Mouse (Mus musculus) ovary, adult 18-20 months (tissue): ENCODE results near the gene Dnah7b.
"Not testable (repeated sequence)": the region's sequence is repeated elsewhere in the genome, so short reads cannot be mapped to it uniquely, and the experiment has no call there.

ENCODE experiments used
- DNase-seq: peaks from one replicate; pipeline ENCODE4 v3.0.0; 2022; ENCODE audit warnings: low spot score, mixed read lengths

Gene Dnah7b

DNA sequence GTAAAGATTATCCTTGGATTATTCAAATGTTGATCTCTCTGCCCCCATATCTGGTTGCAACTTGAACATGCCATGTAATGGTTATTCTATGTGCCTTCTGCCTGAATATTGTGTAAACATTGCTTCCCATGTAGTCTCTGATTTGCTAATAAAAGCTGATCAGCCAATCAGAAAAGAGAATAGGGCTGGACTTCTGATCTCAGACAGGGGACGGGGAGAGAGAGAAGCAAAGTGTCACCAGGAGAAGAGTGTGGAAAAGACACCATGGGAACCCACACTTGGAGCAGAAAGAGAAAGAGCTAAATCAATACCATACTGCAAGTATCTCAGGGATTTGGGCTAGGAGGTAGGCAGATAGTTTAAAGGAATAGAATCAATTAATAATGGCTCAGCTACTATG is at the start of gene Dnah7b:
TSS of gene Dnah7b (plus strand) at position 301 of the 400 bp plus-strand sequence.
- DNase-seq, result no peak

DNA sequence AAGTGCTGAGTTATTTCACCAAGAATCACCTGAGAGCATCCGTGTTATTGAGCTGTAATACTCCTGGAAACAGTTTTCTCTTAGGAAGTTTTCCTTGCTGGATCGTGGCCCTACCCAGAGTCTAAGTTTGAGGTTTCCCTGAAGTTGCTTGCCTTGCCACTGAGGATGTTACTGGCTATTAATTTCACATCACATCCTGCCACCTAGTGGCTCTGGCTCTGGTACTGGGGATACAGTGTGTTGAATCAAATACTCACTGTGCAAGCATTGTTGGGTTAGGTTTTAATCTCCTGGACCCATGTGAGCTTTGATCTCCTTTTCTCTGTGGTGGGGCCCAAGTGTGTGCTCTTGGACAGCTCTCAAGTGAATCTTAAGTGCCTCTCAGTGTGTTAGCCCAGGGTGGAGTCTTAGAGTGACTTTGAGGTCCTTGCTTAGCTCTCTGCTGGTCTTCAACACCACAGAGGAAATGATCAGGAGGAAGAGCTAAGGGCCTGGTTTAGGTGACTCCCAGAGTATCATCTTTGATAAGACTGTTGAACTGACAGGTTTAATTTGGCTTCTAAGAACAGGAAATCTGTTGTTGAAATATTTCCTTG is 47.6 kb upstream of the Dnah7b start:
- no peak for DNase-seq

GRCm38 (mm10) chr1:46022262-46022661 is 43.9 kb upstream of the Dnah7b start:
- no peak for DNase-seq

DNA sequence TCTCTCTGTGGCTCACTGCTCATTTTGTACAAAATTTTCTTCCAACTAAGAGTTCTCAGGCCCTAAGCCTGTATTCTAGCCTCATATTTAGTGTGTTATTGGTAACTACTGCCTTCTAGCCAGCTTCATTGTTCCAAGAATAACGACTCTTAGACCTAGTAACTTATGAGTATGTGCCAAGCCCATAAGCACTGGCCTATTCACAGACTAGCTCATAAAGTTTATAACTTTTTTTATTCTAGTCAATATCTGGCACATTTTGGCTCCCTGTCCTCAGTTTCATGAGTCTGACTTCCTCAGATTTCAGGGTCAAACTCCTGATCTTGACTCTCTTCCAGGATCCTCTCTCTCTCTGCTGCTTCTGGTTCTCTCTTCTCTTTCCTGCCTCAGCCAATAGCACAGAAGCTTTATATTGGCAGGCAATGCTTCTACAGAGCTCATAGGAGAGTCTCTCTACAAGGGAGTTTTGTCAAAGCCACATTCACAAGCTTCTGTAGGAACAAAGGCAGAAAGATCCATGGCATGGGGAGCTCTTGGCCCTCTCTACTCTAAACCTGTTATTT is 34.0 kb upstream of the Dnah7b start:
- no peak for DNase-seq

DNA sequence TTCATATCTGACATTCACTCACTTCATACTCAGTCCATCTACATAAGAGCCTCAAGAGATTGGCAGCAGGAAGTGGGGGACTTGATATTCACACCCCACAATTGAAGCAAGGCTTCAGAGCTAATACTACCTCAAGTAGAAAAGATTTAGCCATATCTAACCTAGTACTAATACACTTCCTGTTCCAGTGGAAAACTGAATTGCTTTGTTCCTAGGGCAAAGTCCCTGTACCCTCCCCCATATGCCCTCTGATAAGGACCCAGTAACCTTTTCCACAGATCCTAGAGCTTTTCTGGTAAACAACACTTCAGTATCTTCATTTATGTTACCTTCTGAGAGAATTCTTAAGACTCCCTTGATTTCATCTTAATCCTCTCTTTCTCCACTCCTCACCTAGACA is 17.9 kb upstream of the Dnah7b start:
- no peak for DNase-seq

GRCm38 (mm10) chr1:46066484-46067251 is 553 bp downstream of the Dnah7b start:
- peak; percentile 72 for DNase-seq

DNA sequence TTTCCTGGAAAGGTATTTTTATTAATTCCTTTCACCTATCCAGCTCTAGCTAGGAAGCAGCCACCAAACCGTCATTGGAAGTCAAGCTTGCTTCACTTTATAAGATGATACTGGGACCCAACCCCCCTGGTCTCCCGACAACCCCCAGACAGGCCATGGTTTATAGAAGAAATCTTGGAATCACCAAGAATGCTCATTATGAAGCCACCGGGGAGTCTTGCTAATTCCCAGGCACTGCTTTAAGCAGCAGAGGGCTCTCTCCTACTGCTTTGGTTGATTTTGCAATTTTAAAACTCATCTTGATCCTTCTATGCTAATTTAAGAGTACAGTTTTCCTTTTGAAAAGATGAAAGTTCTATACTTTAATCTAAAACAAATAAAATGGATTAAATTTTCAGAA is 2.7 kb downstream of the Dnah7b start:
- DNase-seq, result not testable (repeated sequence)

GRCm38 (mm10) chr1:46077891-46078290 is 11.8 kb downstream of the Dnah7b start:
- no peak for DNase-seq

DNA sequence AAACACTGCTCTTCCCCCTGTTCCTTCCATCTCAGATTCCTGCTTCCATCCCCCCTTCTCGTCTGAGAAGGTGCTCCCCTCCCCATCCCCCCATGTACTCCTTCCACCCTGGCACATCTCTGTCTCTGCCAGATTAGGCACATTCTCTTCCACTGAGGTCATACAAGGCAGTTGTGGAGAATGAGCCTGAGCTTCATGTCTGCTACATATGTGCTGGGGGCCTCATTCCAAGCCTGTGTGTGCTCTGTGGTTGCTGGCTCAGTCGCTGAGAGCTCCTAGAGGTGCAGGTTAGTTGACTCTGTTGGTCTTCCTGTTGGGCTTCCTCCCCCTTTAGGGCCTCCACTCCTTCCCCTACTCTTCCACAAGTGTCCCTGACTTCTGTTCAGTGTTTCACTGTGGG is 34.4 kb downstream of the Dnah7b start:
- no peak for DNase-seq

DNA sequence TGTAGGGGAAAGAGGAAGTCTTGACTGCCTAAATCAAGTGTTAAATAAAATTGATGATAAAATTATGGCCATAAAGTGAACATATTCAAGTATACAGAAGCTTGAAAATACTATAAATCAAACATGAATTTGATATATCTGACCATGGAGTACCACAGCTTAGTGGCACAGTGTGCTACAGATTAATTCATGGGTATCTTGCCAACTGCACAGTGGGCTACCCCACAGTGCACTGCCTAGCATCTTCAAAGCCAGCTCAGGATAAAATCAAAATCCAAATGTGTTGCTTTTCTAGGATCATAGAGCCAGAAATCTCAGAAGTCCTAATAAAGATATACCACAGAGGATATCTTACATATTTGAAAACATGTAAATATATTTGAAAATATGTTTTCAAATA is 46.5 kb downstream of the Dnah7b start:
- not testable (repeated sequence) for DNase-seq

DNA sequence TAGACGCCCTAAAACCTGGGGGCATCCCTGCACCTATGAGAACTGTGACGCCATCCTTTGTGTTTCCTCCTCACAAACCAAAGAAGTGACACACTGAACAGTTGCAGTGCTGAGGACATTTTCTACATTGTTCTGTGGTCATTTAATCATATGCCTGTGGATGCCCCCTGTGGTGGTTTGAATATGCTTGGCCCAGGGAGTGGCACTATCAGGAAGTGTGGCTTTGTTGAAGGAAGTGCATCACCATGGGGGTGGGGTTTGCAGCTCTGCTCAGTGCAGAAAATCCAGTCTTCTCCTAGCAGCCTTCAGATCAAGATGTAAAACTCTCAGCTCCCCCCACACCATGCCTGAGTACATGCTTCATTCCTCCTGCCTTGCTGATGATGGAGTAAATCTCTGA is 51.1 kb downstream of the Dnah7b start:
- DNase-seq, result not testable (repeated sequence)

- no peak for DNase-seq
Measured at GRCm38 (mm10) chr1:46128058-46128457, 61.9 kb downstream of the Dnah7b start.

GRCm38 (mm10) chr1:46196835-46197234 is 130.7 kb downstream of the Dnah7b start:
- not testable (repeated sequence) for DNase-seq

- not testable (repeated sequence) for DNase-seq
Measured at GRCm38 (mm10) chr1:46201169-46201568, 135.1 kb downstream of the Dnah7b start.

DNA sequence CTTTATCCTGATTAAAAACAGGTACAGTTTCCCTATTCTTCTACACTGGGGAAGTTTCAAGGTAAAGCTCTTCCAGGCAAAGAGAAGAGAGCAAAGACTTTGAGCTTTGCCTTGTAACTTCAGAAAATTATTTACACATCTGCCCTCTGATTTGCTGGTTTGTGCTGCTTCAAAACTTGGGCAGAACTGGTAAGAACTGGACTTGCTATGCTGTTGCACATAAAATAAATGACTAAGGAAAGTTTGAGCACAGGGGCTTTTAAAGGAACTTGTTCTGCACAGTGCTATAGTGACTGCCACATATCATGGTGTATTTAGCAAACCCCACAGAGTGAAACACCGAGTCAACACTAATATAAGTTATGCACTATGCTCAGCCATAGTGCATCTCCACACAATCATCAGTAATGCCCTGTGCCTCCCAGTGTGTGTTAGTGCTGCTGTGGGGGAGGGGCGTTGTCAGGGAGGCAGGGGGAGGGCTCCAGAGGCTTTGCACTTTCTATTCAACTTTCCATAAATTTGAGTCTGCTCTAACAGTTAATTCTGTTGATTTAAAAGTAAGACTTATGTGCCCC is 144.0 kb downstream of the Dnah7b start:
- not testable (repeated sequence) for DNase-seq

- DNase-seq, result not testable (repeated sequence)
Measured at GRCm38 (mm10) chr1:46222704-46223103, 156.6 kb downstream of the Dnah7b start.

- DNase-seq, result not testable (repeated sequence)
Measured at GRCm38 (mm10) chr1:46226136-46226535, 160.0 kb downstream of the Dnah7b start.

DNA sequence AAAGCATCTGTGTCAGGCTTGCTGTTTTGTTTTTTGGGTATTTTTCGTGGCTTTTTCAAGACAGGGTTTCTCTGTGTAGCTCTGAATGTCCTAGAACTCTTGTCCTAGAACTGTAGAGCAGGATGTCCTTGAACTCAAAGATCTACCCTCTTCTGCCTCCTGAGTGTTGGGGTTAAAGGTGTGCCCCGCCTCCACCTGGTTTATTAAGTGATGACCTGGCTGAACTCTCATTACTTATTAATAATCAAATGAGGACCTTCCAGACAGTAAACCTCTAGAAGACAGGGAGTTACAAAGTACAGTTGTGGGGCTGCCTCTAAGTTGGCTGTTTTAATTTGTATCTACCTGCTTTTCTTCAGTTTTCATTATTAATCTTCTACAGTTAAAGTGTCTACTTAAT is 202.7 kb downstream of the Dnah7b start:
- DNase-seq, result not testable (repeated sequence)

DNA sequence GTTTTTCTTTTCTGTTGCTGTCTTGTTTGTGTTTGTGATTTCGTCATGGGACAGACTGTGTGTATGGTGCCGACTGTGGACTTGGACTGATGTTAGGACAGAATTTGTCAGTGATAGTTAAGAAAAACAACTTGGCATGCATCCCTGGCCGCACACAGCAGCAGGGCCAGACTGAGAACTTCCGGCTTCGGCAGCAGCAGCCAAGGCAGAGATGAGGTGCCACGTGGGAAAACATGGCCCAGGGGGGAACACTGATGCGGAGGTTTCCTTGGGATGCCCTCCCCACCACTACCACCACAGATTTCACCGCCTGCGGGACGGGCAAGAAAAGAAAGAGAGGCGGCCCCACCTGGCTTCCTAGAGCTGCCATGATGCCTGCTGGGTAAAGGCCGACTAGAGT is 205.8 kb downstream of the Dnah7b start:
- no peak for DNase-seq

DNA sequence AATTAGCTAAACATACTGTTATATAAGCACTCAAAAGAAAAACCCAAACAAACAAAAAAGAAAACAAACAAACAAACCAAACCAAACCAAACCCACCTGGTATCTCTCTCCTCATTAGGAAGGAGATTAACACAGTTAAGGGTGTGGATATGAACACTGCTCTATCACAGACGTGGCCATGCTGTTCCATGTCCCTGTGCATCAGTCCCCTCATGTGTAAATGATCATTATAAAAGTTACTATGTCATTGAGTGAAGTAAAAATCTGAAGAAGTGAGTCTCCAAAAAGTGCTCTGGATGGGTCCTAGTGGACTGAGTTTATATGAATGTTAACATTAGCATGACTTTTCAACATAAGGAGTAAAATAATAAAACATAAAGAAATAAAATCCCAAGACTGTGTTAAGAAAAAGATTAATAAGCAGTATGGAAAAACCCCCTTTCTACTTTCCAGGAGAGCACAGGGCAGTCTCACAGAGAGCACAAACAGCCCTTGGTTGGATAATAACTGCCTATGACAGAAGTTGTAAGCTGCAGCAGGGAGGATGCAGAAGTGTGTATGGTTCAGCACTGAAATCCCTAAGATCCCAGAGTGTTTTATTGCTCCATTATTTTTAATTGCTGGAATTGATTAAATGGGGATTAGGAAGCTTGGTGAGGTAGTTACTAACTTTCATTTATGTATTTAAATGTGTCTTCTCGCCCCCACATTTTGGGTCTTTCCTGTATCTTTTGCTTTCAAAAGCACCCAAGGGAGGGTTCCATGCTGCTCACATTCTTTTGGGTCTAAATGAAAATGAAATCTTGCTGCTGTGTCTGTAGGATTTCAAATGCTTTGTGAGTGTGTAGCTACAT is 212.2 kb downstream of the Dnah7b start:
- not testable (repeated sequence) for DNase-seq

GRCm38 (mm10) chr1:46278911-46279565 is 212.9 kb downstream of the Dnah7b start:
- DNase-seq, result not testable (repeated sequence)
